Mouse (Mus musculus) brain, embryonic 14.5 days (tissue): ENCODE measurements around the gene Plet1.

ENCODE experiments used
- CTCF ChIP-seq: fragments of 200-500 bp; IDR thresholded peaks from 2 replicates; pipeline ENCODE4 v1.5.1; 2012; ENCODE audit warnings: inconsistent platforms, mild to moderate bottlenecking, moderate library complexity, borderline replicate concordance; ENCODE audit not compliant: insufficient read depth, insufficient read length; ENCODE audit errors: extremely low read depth
- POLR2A ChIP-seq: fragments of 200-500 bp; IDR thresholded peaks from 2 replicates; pipeline ENCODE4 v1.6.1; 2012; ENCODE audit warnings: mild to moderate bottlenecking, inconsistent platforms, borderline replicate concordance; ENCODE audit not compliant: poor library complexity, insufficient read depth, insufficient read length, severe bottlenecking; ENCODE audit errors: extremely low read depth

GRCm38 (mm10) chr9:50515462-50515861 is 21.1 kb downstream of the Plet1 start:
- TF ChIP-seq POLR2A (no peak), CTCF (no peak)
